Mouse (Mus musculus) lung, postnatal 0 days (tissue): ENCODE data around the gene Ifi35. TPM values are rescaled to one million over a fixed set of nuclear protein-coding genes. Genes with fewer than 3 reads are reported as not detected.
A peak's percentile ranks its signal among the peaks of the same experiment; 100 is the strongest.

Source experiments
- ATAC-seq: fragments of 200-750 bp; cut with Nextera tagmentation; 2 replicates; pipeline ENCODE4 v1.8.0; 2017; ENCODE audit warnings: moderate library complexity
- DNase-seq: peaks from one replicate; pipeline ENCODE4 v3.0.0-alpha.2; 2016; ENCODE audit warnings: low spot score
- H3K27ac ChIP-seq: fragments of 300-500 bp; sonication (generic); 2 replicates; pipeline ENCODE4 v1.5.1; 2014; ENCODE audit warnings: antibody characterized with exemption, mild to moderate bottlenecking, low read length, mixed read lengths
- H3K27me3 ChIP-seq: fragments of 300-500 bp; sonication (generic); replicated peaks from 2 replicates; pipeline ENCODE4 v1.6.1; 2014; ENCODE audit warnings: low read length, mixed read lengths; ENCODE audit not compliant: insufficient read depth
- H3K36me3 ChIP-seq: fragments of 300-500 bp; sonication (generic); 2 replicates; pipeline ENCODE4 v1.6.1; 2014; ENCODE audit warnings: low read length, mixed read lengths; ENCODE audit not compliant: insufficient read depth
- H3K4me1 ChIP-seq: fragments of 300-500 bp; sonication (generic); 2 replicates; pipeline ENCODE4 v1.6.1; 2014; ENCODE audit warnings: antibody characterized with exemption, low read depth, low read length, mixed read lengths; ENCODE audit not compliant: insufficient read depth
- H3K4me2 ChIP-seq: fragments of 300-500 bp; sonication (generic); replicated peaks from 2 replicates; pipeline ENCODE4 v1.6.1; 2014; ENCODE audit warnings: low read depth, mild to moderate bottlenecking, low read length, moderate library complexity, mixed read lengths
- H3K4me3 ChIP-seq: fragments of 300-500 bp; sonication (generic); 2 replicates; pipeline ENCODE4 v1.5.1; 2014; ENCODE audit warnings: low read depth, low read length
- H3K9ac ChIP-seq: fragments of 300-500 bp; sonication (generic); replicated peaks from 2 replicates; pipeline ENCODE4 v1.6.1; 2014; ENCODE audit warnings: low read depth, mild to moderate bottlenecking
- H3K9me3 ChIP-seq: fragments of 300-500 bp; sonication (generic); 2 replicates; pipeline ENCODE4 v1.6.1; 2016; ENCODE audit warnings: low read length, mixed read lengths
- CTCF ChIP-seq: IDR thresholded peaks from 2 replicates; pipeline ENCODE4 v1.5.1; 2016; ENCODE audit warnings: antibody characterized with exemption, mild to moderate bottlenecking
- EP300 ChIP-seq: IDR thresholded peaks from 2 replicates; pipeline ENCODE4 v1.6.1; 2016; ENCODE audit warnings: antibody characterized with exemption, mild to moderate bottlenecking, control low read depth
- WGBS: fragments of 180-500 bp; shearing (Covaris S2); extraction: QIAGEN DNeasy Blood & Tissue Kit; methylation state at CpG from one replicate; pipeline ENCODE4 v1.1.7; 2014; 5-methylcytosine and 5-hydroxymethylcytosine counted together
- microRNA-seq: library from miRNA; unstranded; fragments of <30 nt; microRNA quantifications from one replicate; pipeline ENCODE4, GENCODE M21; 2016
- polyA plus RNA-seq: library from polyadenylated mRNA; unstranded; fragments of >200 nt; fragmentation: Nextera tagmentation; extraction: Ambion mirVana; gene quantifications from 2 replicates; pipeline ENCODE4 v1.2.1, GENCODE M21; 2015

Gene Ifi35
- polyA plus RNA-seq, 1 experiment from 2014 or later: 50.6 TPM

DNA sequence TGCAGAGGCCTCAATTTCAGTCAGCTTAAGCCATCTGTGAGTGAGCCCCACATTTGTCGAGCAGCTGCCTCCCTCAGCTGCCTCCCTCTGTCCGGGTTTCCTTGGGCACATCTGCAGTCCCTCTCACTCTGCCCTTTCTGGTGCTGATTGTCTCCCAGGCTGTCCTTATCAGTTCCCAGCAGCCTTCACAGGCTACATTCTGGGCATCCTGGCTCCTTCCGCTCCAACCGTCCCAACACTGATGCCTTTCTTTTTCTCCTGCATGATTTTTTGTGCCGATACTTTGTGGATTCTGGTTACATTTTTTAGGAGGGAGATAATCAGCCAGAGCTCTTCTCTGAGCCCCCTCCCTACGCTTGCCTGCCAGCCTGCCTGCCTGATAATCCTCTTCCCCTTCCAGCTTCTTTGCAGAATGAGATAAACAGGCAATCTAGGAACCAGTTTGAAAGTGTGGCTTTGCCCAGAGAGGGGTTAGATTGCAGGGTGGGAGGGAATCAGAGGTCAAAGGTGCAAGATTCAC is 37.4 kb downstream of the Ifi35 start:
- H3K27me3 ChIP-seq: no peaks in the 10 kb centered on the region
- H3K36me3 ChIP-seq: no peaks in the 10 kb centered on the region
- 40% methylated on average over 6 of the region's 6 CpGs for WGBS
- H3K9me3 ChIP-seq: no peaks in the 10 kb centered on the region
- DNase-seq: no peak
- H3K27ac ChIP-seq: no peak overlapping the region
- H3K9ac ChIP-seq: no peak overlapping the region
- no peak overlapping the region for H3K4me3 ChIP-seq
- no peak for ATAC-seq
- H3K4me2 ChIP-seq: no peak overlapping the region
- no peak for TF ChIP-seq CTCF
- TF ChIP-seq EP300: no peak
- no peaks in the 10 kb centered on the region for H3K4me1 ChIP-seq

DNA sequence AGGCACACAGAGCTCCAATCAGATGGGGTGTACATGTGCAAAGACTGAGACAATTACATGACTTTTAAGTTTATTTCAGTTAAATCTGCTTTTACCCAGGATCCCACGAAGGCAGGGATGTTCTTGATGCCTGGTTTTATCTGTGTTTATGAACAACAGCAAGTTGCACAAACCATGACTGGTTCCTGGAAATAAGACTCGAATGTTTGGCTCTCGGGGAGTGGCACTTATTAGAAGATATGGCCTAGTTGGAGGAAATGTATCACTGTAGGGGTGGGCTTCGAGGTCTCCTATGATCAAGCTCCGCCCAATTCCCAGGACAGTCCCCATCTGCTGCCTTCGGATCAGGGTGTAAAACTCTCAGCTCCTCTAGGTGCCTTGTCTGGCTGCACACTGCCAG is 37.9 kb downstream of the Ifi35 start:
- Histone ChIP-seq H3K27ac (no peak overlapping the region), H3K9me3 (no peaks in the 10 kb centered on the region), H3K9ac (no peak overlapping the region), H3K4me2 (no peak overlapping the region), H3K4me1 (no peaks in the 10 kb centered on the region), H3K27me3 (no peaks in the 10 kb centered on the region), H3K4me3 (no peak overlapping the region), H3K36me3 (no peaks in the 10 kb centered on the region)
- 65% methylated on average over 6 of the region's 6 CpGs for WGBS
- no peak for TF ChIP-seq CTCF
- no peak for TF ChIP-seq EP300
- ATAC-seq: no peak
- DNase-seq: no peak

GRCm38 (mm10) chr11:101506269-101506780 is 58.1 kb downstream of the Ifi35 start:
- Histone ChIP-seq H3K36me3 (no peaks in the 10 kb centered on the region; the same call in 1 of the 2 replicates), H3K9me3 (no peaks in the 10 kb centered on the region), H3K4me1 (no peaks in the 10 kb centered on the region), H3K4me2 (no peak overlapping the region), H3K27ac (no peak overlapping the region), H3K9ac (no peak overlapping the region), H3K27me3 (no peaks in the 10 kb centered on the region), H3K4me3 (no peak overlapping the region)
- ATAC-seq (no peak), DNase-seq (no peak)
- no peak for TF ChIP-seq CTCF
- TF ChIP-seq EP300: no peak
- 87% methylated on average over 5 of the region's 5 CpGs for WGBS

DNA sequence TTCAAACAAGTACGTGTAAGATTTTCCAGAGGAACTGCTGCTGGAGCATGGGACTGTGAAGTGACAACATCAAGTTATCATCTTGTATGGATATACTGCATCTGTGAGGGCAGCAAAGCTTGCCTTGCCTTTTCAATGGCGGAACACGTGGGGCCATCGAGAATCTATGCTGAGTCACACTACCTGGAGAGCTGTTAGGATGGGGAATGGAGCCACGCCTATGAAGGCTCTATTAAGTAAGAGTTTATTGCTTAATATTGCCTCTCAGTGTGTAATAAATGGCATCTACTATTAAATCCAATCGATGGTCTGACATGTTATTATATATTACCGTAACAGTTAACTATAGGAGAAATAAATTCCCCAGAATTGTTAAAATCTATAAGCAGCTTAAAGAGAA is 58.9 kb downstream of the Ifi35 start:
- ATAC-seq: no peak
- H3K9me3 ChIP-seq: no peaks in the 10 kb centered on the region
- no peak overlapping the region for H3K4me2 ChIP-seq
- no peak for TF ChIP-seq CTCF
- TF ChIP-seq EP300: no peak
- no peak overlapping the region for H3K9ac ChIP-seq
- 87% methylated on average over 7 of the region's 7 CpGs for WGBS
- H3K4me3 ChIP-seq: no peak overlapping the region
- H3K27me3 ChIP-seq: no peaks in the 10 kb centered on the region
- peak; percentile 10 for DNase-seq
- H3K36me3 ChIP-seq: no peaks in the 10 kb centered on the region; the same call in 1 of the 2 replicates
- no peaks in the 10 kb centered on the region for H3K4me1 ChIP-seq
- H3K27ac ChIP-seq: no peak overlapping the region

Small RNA genes lying within 50 kb of the gene (microRNA-seq; reads per million reads assigned to microRNA genes)
- not detected for gene Mir6929

Other genes with a start within 250 kb of the Ifi35 start
- 17.1 and 17.4 TPM in 2 replicates for gene Ezh1, start 221.9 kb upstream of the Ifi35 start, polyA plus RNA-seq
- gene Ramp2, start 202.4 kb upstream of the Ifi35 start, polyA plus RNA-seq: 759 and 834 TPM in 2 replicates
- 121 and 133 TPM in 2 replicates for gene Vps25, start 194.7 kb upstream of the Ifi35 start, polyA plus RNA-seq
- gene Wnk4, start 187.8 kb upstream of the Ifi35 start, polyA plus RNA-seq: 10.6 and 14.6 TPM in 2 replicates
- gene Cntd1, start 169.4 kb upstream of the Ifi35 start, polyA plus RNA-seq: 1.1 TPM in 2 replicates
- 159 and 166 TPM in 2 replicates for gene Coa3, start 169.3 kb upstream of the Ifi35 start, polyA plus RNA-seq
- gene Becn1, start 146.1 kb upstream of the Ifi35 start, polyA plus RNA-seq: 149 and 152 TPM in 2 replicates
- 44.1 and 47.4 TPM in 2 replicates for gene Psme3, start 132.2 kb upstream of the Ifi35 start, polyA plus RNA-seq
- 0.44 and 0.45 TPM in 2 replicates for gene Aoc2, start 123.3 kb upstream of the Ifi35 start, polyA plus RNA-seq
- 1.6 and 1.9 TPM in 2 replicates for gene Aoc3, start 117.8 kb upstream of the Ifi35 start, polyA plus RNA-seq
- 0.07 TPM in 1 of 2 replicates, not detected in the other for gene G6pc, start 80.8 kb upstream of the Ifi35 start, polyA plus RNA-seq
- 26.5 and 27.0 TPM in 2 replicates for gene Aarsd1, start 30.8 kb upstream of the Ifi35 start, polyA plus RNA-seq
- 2.6 and 2.9 TPM in 2 replicates for gene Gm27029, start 23.6 kb upstream of the Ifi35 start, polyA plus RNA-seq
- gene Rundc1, start 23.3 kb upstream of the Ifi35 start, polyA plus RNA-seq: 14.3 and 15.5 TPM in 2 replicates
- 6.5 and 7.3 TPM in 2 replicates for gene Ptges3l, start 23.1 kb upstream of the Ifi35 start, polyA plus RNA-seq
- 221 and 251 TPM in 2 replicates for gene Rpl27, start 6.1 kb upstream of the Ifi35 start, polyA plus RNA-seq
- gene Rnd2, start 16.6 kb downstream of the Ifi35 start, polyA plus RNA-seq: 7.5 and 9.4 TPM in 2 replicates
- 76.4 and 88.1 TPM in 2 replicates for gene Vat1, start 17.8 kb downstream of the Ifi35 start, polyA plus RNA-seq
- 0.42 and 1.5 TPM in 2 replicates for gene Brca1, start 103.5 kb downstream of the Ifi35 start, polyA plus RNA-seq
- 57.2 and 58.7 TPM in 2 replicates for gene Nbr1, start 103.7 kb downstream of the Ifi35 start, polyA plus RNA-seq
- gene Tmem106a, start 133.8 kb downstream of the Ifi35 start, polyA plus RNA-seq: 7.6 TPM in 2 replicates
- not detected in 2 replicates for gene Gm11634, start 150.8 kb downstream of the Ifi35 start, polyA plus RNA-seq
- gene Rdm1, start 178.8 kb downstream of the Ifi35 start, polyA plus RNA-seq: 20.1 and 34.1 TPM in 2 replicates
- gene Arl4d, start 217.1 kb downstream of the Ifi35 start, polyA plus RNA-seq: 25.2 and 33.1 TPM in 2 replicates